Comparison of ENCODE assay signal across 9 mouse cellular contexts in the genomic region with DNA sequence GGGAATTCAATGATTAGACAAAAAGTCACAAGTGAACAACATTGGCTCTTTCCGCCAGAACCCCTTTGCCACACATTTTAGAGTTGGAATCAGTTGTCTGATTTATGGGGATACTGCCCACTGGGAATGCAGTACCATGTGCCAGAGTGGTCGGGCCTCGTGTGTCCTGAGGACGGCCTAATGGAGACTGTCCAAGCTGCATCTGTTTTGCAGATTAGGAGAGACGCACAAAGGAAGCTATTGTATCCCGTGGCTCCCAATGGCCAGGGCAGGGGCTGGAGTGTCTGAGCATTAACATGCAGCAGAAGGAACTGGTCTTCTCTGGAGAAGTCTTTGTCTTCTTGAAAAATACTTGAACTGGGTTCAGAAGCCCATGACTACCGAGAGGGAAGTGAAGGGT.
DNase-seq lines count a peak whose midpoint lies in the region; ATAC-seq and TF ChIP-seq lines count a peak whose summit lies in the region.
"Had no signal": no experiment of that assay in that cellular context is flagged by ENCODE, and none has a peak within 500 bp of the region (broad histone marks: within the 10 kb centered on the region; RNA-seq: fewer than 3 reads in every experiment).

No protein-coding gene starts in this region.

- ATAC-seq in hindbrain, embryonic 11.5 days (ENCODE audit: low FRiP score) = no peak
- peak; percentile 96 for ATAC-seq in hindbrain, postnatal 0 days

- no peaks in the 10 kb centered on the region for H3K9me3 ChIP-seq in hindbrain, embryonic 10.5 days
- no peaks in the 10 kb centered on the region for H3K9me3 ChIP-seq in hindbrain, embryonic 11.5 days (ENCODE audit: control insufficient read depth, low read length)
- no peaks in the 10 kb centered on the region for H3K9me3 ChIP-seq in hindbrain, postnatal 0 days (ENCODE audit: low read length)
- H3K9me3 ChIP-seq: liver, embryonic 13.5 days had no signal

- peak; percentile 23 for DNase-seq in hindbrain, embryonic 10.5 days (ENCODE audit: low spot score)
- no peak for DNase-seq in hindbrain, embryonic 11.5 days (ENCODE audit: low spot score)
- DNase-seq in NIH3T3 (ENCODE audit: low read depth) = peak; percentile 57
- DNase-seq in cerebellum, adult 2 months = peak in 1 of 2 experiments; percentile 44
- DNase-seq in hindbrain, postnatal 0 days (ENCODE audit: low spot score) = peak; percentile 79
- no peak for DNase-seq in ovary, adult 18-20 months (ENCODE audit: low spot score)
- DNase-seq in kidney, postnatal 36 days = no peak
- DNase-seq in kidney, adult 8-10 months = no peak
- DNase-seq: liver, embryonic 13.5 days had no signal

- H3K9ac ChIP-seq in hindbrain, embryonic 11.5 days (ENCODE audit: low read depth, low read length) = no peak overlapping the region
- H3K9ac ChIP-seq in hindbrain, postnatal 0 days (replicated peaks; ENCODE audit: low read length) = no peak overlapping the region
- H3K9ac ChIP-seq: liver, embryonic 13.5 days had no signal

- H3K36me3 ChIP-seq in hindbrain, embryonic 10.5 days = no peaks in the 10 kb centered on the region
- no peaks in the 10 kb centered on the region for H3K36me3 ChIP-seq in hindbrain, embryonic 11.5 days (ENCODE audit: control insufficient read depth, insufficient read depth, low read length)
- no peaks in the 10 kb centered on the region for H3K36me3 ChIP-seq in hindbrain, postnatal 0 days (ENCODE audit: insufficient read depth, low read length)
- H3K36me3 ChIP-seq: liver, embryonic 13.5 days had no signal

- no peak overlapping the region for H3K4me2 ChIP-seq in hindbrain, embryonic 11.5 days (replicated peaks; ENCODE audit: low read depth, low read length)
- H3K4me2 ChIP-seq in hindbrain, postnatal 0 days (ENCODE audit: low read depth, low read length) = no peak overlapping the region
- H3K4me2 ChIP-seq: liver, embryonic 13.5 days had no signal

- H3K27ac ChIP-seq in hindbrain, embryonic 10.5 days = peak overlapping the region; percentile 36; the same call in 1 of the 2 replicates
- H3K27ac ChIP-seq in hindbrain, embryonic 11.5 days (ENCODE audit: low read depth, low read length) = no peak overlapping the region
- 0 out of 2 replicates have a peak overlapping the region, but pooled peaks have one; percentile 44 for H3K27ac ChIP-seq in cerebellum, adult 2 months (ENCODE audit: insufficient read depth, low read length)
- peak overlapping the region; percentile 62; the same call in 1 of the 2 replicates for H3K27ac ChIP-seq in hindbrain, postnatal 0 days
- H3K27ac ChIP-seq: liver, embryonic 13.5 days had no signal

- H3K4me3 ChIP-seq in hindbrain, embryonic 10.5 days = no peak overlapping the region
- no peak overlapping the region for H3K4me3 ChIP-seq in hindbrain, embryonic 11.5 days (ENCODE audit: low read depth, low read length)
- no peak overlapping the region for H3K4me3 ChIP-seq in cerebellum, adult 2 months (replicated peaks; ENCODE audit: insufficient read depth, low read depth, low read length)
- no peak overlapping the region for H3K4me3 ChIP-seq in hindbrain, postnatal 0 days (ENCODE audit: low read length)
- H3K4me3 ChIP-seq: liver, embryonic 13.5 days had no signal

- TF ChIP-seq POLR2A in cerebellum, adult 2 months (IDR thresholded peaks at IDR 0.05; ENCODE audit: borderline replicate concordance, insufficient read depth, low read length) = no peak

- H3K4me1 ChIP-seq in hindbrain, embryonic 10.5 days (replicated peaks) = 0 out of 2 replicates have a peak, but pooled peaks cover 6% of the 10 kb centered on the region
- no peaks in the 10 kb centered on the region for H3K4me1 ChIP-seq in hindbrain, embryonic 11.5 days (replicated peaks; ENCODE audit: control insufficient read depth, insufficient read depth, low read length)
- H3K4me1 ChIP-seq in cerebellum, adult 2 months (ENCODE audit: control insufficient read depth, insufficient read depth, low read length) = 0 out of 2 replicates have a peak, but pooled peaks cover 3% of the 10 kb centered on the region
- no peaks in the 10 kb centered on the region for H3K4me1 ChIP-seq in hindbrain, postnatal 0 days (ENCODE audit: insufficient read depth, low read length)
- H3K4me1 ChIP-seq: liver, embryonic 13.5 days had no signal

- no peak for TF ChIP-seq CTCF in cerebellum, adult 2 months (IDR thresholded peaks at IDR 0.05; ENCODE audit: borderline replicate concordance, insufficient read depth, low read depth, low read length)
- no peak for TF ChIP-seq CTCF in hindbrain, postnatal 0 days (IDR thresholded peaks at IDR 0.05; ENCODE audit: low read depth)

- H3K27me3 ChIP-seq in hindbrain, embryonic 10.5 days (ENCODE audit: insufficient read depth, poor library complexity, severe bottlenecking) = no peaks in the 10 kb centered on the region
- no peaks in the 10 kb centered on the region for H3K27me3 ChIP-seq in hindbrain, embryonic 11.5 days (ENCODE audit: control insufficient read depth, insufficient read depth, low read length)
- H3K27me3 ChIP-seq in cerebellum, adult 2 months (ENCODE audit: control insufficient read depth, insufficient read depth, low read length) = no peaks in the 10 kb centered on the region
- no peaks in the 10 kb centered on the region for H3K27me3 ChIP-seq in hindbrain, postnatal 0 days (ENCODE audit: insufficient read depth, low read length)
- H3K27me3 ChIP-seq: liver, embryonic 13.5 days had no signal

- 59% methylated on average over 7 of the region's 7 CpGs for WGBS in hindbrain, embryonic 10.5 days
- WGBS in hindbrain, embryonic 11.5 days = 50% methylated on average over 7 of the region's 7 CpGs
- WGBS in cerebellum, adult 2 months = 21% methylated on average over 7 of the region's 7 CpGs
- 28% methylated on average over 7 of the region's 7 CpGs for WGBS in hindbrain, postnatal 0 days

Comparison
In these comparisons a context has a peak if more than half of its experiments do, and no peak if none do; other contexts are left out.
1. DNase-seq: peak in hindbrain, embryonic 10.5 days (single experiment), NIH3T3 (single experiment) and hindbrain, postnatal 0 days (single experiment); none in hindbrain, embryonic 11.5 days (single experiment), ovary, adult 18-20 months (single experiment), kidney, postnatal 36 days (0 of 2) and kidney, adult 8-10 months (0 of 2).